Mouse (Mus musculus) hindbrain, postnatal 0 days (tissue): ENCODE measurements around the gene Agap1. TPM values are rescaled to one million over a fixed set of nuclear protein-coding genes. Genes with fewer than 3 reads are reported as not detected.

ENCODE experiments used
- ATAC-seq: fragments of 200-750 bp; cut with Nextera tagmentation; 2 replicates; pipeline ENCODE4 v1.8.0; 2017; ENCODE audit warnings: mild to moderate bottlenecking, moderate TSS enrichment, moderate library complexity
- DNase-seq: peaks from one replicate; pipeline ENCODE4 v3.0.0-alpha.2; 2015; ENCODE audit warnings: low spot score
- H3K27ac ChIP-seq: fragments of 300-500 bp; sonication (generic); 2 replicates; pipeline ENCODE4 v1.5.1; 2014; ENCODE audit warnings: mild to moderate bottlenecking
- H3K27me3 ChIP-seq: fragments of 300-500 bp; sonication (generic); 2 replicates; pipeline ENCODE4 v1.6.1; 2014; ENCODE audit warnings: low read length, mixed read lengths; ENCODE audit not compliant: insufficient read depth
- H3K36me3 ChIP-seq: fragments of 300-500 bp; sonication (generic); 2 replicates; pipeline ENCODE4 v1.6.1; 2014; ENCODE audit warnings: low read length, mixed read lengths; ENCODE audit not compliant: insufficient read depth
- H3K4me1 ChIP-seq: fragments of 300-500 bp; sonication (generic); 2 replicates; pipeline ENCODE4 v1.6.1; 2014; ENCODE audit warnings: antibody characterized with exemption, low read length, mixed read lengths; ENCODE audit not compliant: insufficient read depth
- H3K4me2 ChIP-seq: fragments of 300-500 bp; sonication (generic); 2 replicates; pipeline ENCODE4 v1.6.1; 2014; ENCODE audit warnings: low read depth, mild to moderate bottlenecking, low read length, moderate library complexity, mixed read lengths
- H3K4me3 ChIP-seq: fragments of 300-500 bp; sonication (generic); 2 replicates; pipeline ENCODE4 v1.5.1; 2014; ENCODE audit warnings: low read length
- H3K9ac ChIP-seq: fragments of 300-500 bp; sonication (generic); replicated peaks from 2 replicates; pipeline ENCODE4 v1.6.1; 2014; ENCODE audit warnings: mild to moderate bottlenecking, low read length, moderate library complexity, mixed read lengths
- H3K9me3 ChIP-seq: fragments of 300-500 bp; sonication (generic); 2 replicates; pipeline ENCODE4 v1.6.1; 2016; ENCODE audit warnings: low read length, mixed read lengths
- CTCF ChIP-seq: IDR thresholded peaks from 2 replicates; pipeline ENCODE4 v1.5.1; 2016; ENCODE audit warnings: antibody characterized with exemption, control low read depth, low read depth
- WGBS: fragments of 180-500 bp; shearing (Covaris S2); extraction: QIAGEN DNeasy Blood & Tissue Kit; methylation state at CpG from one replicate; pipeline ENCODE4 v1.1.7; 2014; 5-methylcytosine and 5-hydroxymethylcytosine counted together
- polyA plus RNA-seq: library from polyadenylated mRNA; unstranded; fragments of >200 nt; fragmentation: Nextera tagmentation; extraction: Ambion mirVana; gene quantifications from 2 replicates; pipeline ENCODE4 v1.2.1, GENCODE M21; 2015
- total RNA-seq: library from RNA; depleted of rRNA; stranded (reverse); fragments of >200 nt; gene quantifications from 2 replicates; pipeline ENCODE4 v1.2.3, GENCODE M21; 2014

Gene Agap1
- total and polyA plus RNA-seq, 2 experiments from 2014 or later, result 40.0 to 122 TPM

- Histone ChIP-seq H3K4me2 (no peak overlapping the region), H3K9me3 (no peaks in the 10 kb centered on the region), H3K36me3 (no peaks in the 10 kb centered on the region), H3K27me3 (no peaks in the 10 kb centered on the region), H3K4me3 (no peak overlapping the region), H3K4me1 (no peaks in the 10 kb centered on the region), H3K27ac (no peak overlapping the region), H3K9ac (no peak overlapping the region)
- 66% methylated on average over 11 of the region's 11 CpGs for WGBS
- no peak for DNase-seq
- no peak for ATAC-seq
- TF ChIP-seq CTCF, result no peak
Observed at GRCm38 (mm10) chr1:89899761-89900445, 445.3 kb downstream of the Agap1 start.

- Histone ChIP-seq H3K4me1 (no peaks in the 10 kb centered on the region), H3K4me2 (no peak overlapping the region), H3K4me3 (no peak overlapping the region), H3K9me3 (no peaks in the 10 kb centered on the region), H3K27ac (no peak overlapping the region), H3K9ac (no peak overlapping the region), H3K36me3 (no peaks in the 10 kb centered on the region), H3K27me3 (no peaks in the 10 kb centered on the region)
- DNase-seq (no peak), ATAC-seq (no peak)
- TF ChIP-seq CTCF, result no peak
- WGBS, result 84% methylated on average over 4 of the region's 4 CpGs
Observed at GRCm38 (mm10) chr1:89901381-89901780, 446.8 kb downstream of the Agap1 start.

- 92% methylated on average over 2 of the region's 2 CpGs for WGBS
- Histone ChIP-seq H3K27ac (no peak overlapping the region), H3K9me3 (no peaks in the 10 kb centered on the region), H3K4me2 (no peak overlapping the region), H3K4me3 (no peak overlapping the region), H3K36me3 (no peaks in the 10 kb centered on the region), H3K4me1 (no peaks in the 10 kb centered on the region), H3K9ac (no peak overlapping the region), H3K27me3 (no peaks in the 10 kb centered on the region)
- no peak for ATAC-seq
- no peak for TF ChIP-seq CTCF
- DNase-seq, result no peak
Observed at GRCm38 (mm10) chr1:89902236-89902635, 447.6 kb downstream of the Agap1 start.

GRCm38 (mm10) chr1:89902641-89903040 is 448.0 kb downstream of the Agap1 start:
- no peak for ATAC-seq
- DNase-seq, result no peak
- Histone ChIP-seq H3K9me3 (no peaks in the 10 kb centered on the region), H3K36me3 (no peaks in the 10 kb centered on the region), H3K4me3 (no peak overlapping the region), H3K4me1 (no peaks in the 10 kb centered on the region), H3K27ac (no peak overlapping the region), H3K4me2 (no peak overlapping the region), H3K27me3 (no peaks in the 10 kb centered on the region), H3K9ac (no peak overlapping the region)
- WGBS, result 94% methylated on average over 1 of the region's 1 CpGs
- no peak for TF ChIP-seq CTCF

GRCm38 (mm10) chr1:89909796-89910195 is 455.2 kb downstream of the Agap1 start:
- no peak for TF ChIP-seq CTCF
- no peaks in the 10 kb centered on the region for H3K27me3 ChIP-seq
- no peak overlapping the region for H3K27ac ChIP-seq
- no peaks in the 10 kb centered on the region for H3K36me3 ChIP-seq
- no peaks in the 10 kb centered on the region for H3K4me1 ChIP-seq
- 82% methylated on average over 8 of the region's 8 CpGs for WGBS
- no peaks in the 10 kb centered on the region for H3K9me3 ChIP-seq
- ATAC-seq (no peak), DNase-seq (no peak)
- no peak overlapping the region for H3K4me2 ChIP-seq
- no peak overlapping the region for H3K4me3 ChIP-seq
- no peak overlapping the region for H3K9ac ChIP-seq

DNA sequence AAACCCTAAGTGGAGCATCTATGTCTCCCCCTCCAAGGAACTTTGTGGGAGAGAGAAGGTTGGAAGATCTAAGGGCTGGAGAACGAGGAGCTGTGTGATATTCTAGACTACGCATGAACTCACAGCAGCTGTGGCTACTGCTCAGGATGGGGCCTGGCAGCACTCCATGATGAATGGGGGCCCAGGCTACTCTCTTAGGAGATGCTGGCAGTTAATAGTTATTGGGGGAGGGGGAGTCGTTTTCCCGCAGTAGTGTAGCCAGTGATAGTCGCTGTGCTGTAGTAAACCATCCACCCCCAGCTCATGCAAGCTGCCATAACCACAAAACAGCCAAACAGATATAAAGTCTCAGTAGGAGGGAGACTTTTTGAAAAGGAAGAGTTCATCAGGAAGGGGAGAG is 457.8 kb downstream of the Agap1 start:
- Histone ChIP-seq H3K9ac (no peak overlapping the region), H3K4me1 (no peaks in the 10 kb centered on the region), H3K27me3 (peaks cover 4% of the 10 kb centered on the region; the same call in 1 of the 2 replicates), H3K4me3 (no peak overlapping the region), H3K9me3 (no peaks in the 10 kb centered on the region), H3K4me2 (no peak overlapping the region), H3K27ac (no peak overlapping the region), H3K36me3 (no peaks in the 10 kb centered on the region)
- WGBS, result 19% methylated on average over 5 of the region's 5 CpGs
- DNase-seq (peak; percentile 33), ATAC-seq (0 out of 2 replicates have a peak, but pooled peaks have one; percentile 18)
- TF ChIP-seq CTCF, result no peak

GRCm38 (mm10) chr1:89913611-89914010 is 459.0 kb downstream of the Agap1 start:
- no peak for TF ChIP-seq CTCF
- Histone ChIP-seq H3K36me3 (no peaks in the 10 kb centered on the region), H3K4me1 (no peaks in the 10 kb centered on the region), H3K27ac (no peak overlapping the region), H3K9me3 (no peaks in the 10 kb centered on the region), H3K4me3 (no peak overlapping the region), H3K9ac (no peak overlapping the region), H3K4me2 (no peak overlapping the region), H3K27me3 (peaks cover 10% of the 10 kb centered on the region; the same call in 1 of the 2 replicates)
- ATAC-seq, result no peak
- no peak for DNase-seq
- 83% methylated on average over 4 of the region's 4 CpGs for WGBS
